Mouse (Mus musculus) liver (tissue): Measurements from ENCODE around the gene Magi3.

Source experiments
- DNase-seq: peaks from one replicate; pipeline ENCODE4 v3.0.0-alpha.2; 2020; ENCODE audit warnings: mixed read lengths

Magi3 gene

GRCm38 (mm10) chr3:104020101-104020500 is 200.1 kb downstream of the Magi3 start:
- no peak for DNase-seq

- DNase-seq, result no peak
Observed at GRCm38 (mm10) chr3:104019453-104019852, 200.7 kb downstream of the Magi3 start.

DNA sequence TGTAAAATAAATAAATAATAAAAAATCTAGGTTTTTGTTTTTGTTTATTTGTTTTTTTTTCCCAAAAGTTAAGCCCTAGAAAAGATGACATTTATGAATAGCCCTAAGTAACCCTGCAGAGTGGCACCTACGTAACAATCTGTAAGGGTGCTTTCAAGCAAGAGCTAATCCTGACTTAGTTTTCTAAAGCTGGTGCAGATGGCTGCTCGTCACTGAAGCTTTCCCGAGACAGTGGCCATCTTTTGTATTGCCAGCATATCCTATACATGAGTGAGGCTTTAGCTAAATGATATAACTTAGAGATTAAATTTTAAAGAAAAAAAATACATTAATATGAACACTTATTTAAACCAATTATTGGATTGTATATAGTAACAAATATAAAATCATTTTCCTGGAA is 202.2 kb downstream of the Magi3 start:
- no peak for DNase-seq

DNA sequence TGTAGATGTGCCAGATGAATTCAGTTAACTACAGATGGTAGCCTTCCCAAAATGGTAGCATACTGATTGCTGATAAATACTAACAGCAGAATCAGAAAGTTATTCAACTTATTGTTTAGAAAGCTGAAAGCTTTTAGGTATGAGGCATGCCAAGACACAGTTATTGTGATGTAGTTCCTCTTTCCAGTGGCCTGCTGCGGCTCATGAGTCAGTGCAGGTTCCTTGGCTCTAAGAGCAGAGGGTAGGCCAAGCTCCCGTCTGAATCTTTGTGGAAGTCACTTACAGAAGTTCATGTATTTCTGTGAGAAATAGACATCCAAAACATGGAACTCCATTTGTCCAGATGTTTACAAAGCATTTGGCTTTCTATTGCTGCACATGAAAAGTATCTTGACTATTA is 208.2 kb downstream of the Magi3 start:
- no peak for DNase-seq

GRCm38 (mm10) chr3:104009924-104010662 is 210.1 kb downstream of the Magi3 start:
- DNase-seq, result no peak

- DNase-seq, result no peak
Observed at GRCm38 (mm10) chr3:104007479-104007878, 212.7 kb downstream of the Magi3 start.

DNA sequence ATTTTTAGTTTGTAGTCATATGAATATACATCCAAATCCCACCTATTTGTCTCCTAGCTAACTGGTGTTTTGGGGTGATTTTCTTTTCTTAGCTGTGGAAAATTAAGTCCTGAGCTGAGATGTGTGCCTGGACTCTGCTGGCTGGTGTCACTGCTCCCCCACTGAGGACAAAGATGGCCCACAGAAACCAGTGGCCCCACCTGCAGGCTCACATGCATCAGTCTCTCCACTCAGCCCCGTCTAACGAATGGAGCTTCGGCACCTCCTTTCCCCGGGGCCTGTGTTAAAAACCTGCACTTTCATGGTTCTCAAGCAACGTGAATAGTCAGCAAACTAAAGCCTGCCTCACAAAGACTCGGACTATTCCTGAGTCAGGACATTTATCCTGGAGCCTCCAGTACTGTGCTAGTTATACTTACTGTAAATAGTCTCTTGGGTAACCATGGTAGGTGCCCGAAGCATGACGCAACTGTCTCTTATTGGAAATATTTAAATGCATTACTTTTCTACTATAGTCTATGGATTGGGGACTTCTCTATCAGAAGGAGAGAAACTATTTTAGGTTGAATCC is 213.2 kb downstream of the Magi3 start:
- no peak for DNase-seq

DNA sequence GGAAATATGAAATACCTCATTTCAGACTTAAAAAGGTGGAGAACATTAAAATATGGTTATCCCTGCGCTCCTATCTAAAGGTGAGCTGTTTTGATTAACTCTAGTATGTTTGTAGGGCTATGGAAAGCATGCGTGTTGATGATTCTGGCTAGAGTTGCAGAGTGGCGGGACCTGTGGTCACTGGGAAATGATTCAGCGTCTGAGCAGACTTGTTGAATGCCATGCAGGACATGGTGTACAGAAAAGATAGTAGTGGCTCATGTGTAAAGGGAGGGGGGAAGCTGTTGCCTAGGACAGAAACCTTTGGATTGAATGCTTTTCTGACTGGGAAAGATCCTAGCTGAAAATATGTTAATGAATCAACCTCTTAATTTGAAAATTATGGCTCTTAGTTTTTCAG is 221.4 kb downstream of the Magi3 start:
- DNase-seq, result no peak

DNA sequence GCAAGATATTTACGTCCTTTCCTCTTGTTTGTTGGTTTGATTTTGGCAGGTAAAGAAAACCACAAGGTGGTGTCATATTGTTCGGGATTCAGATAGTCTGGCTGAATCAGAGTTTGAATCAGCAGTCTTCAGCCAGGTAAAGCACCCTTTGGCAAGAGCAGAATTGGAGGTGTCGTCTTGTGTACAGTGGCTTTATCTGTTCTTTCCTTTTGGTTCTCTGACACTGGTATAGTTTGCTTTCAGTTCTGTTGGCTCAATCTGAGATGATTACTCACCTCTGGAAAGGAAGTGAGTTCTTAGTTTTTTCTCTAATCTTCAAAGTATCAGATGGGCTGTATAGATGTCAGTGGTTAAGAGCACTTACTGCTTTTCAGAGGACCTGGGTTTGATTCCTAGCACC is 228.9 kb downstream of the Magi3 start:
- no peak for DNase-seq

DNA sequence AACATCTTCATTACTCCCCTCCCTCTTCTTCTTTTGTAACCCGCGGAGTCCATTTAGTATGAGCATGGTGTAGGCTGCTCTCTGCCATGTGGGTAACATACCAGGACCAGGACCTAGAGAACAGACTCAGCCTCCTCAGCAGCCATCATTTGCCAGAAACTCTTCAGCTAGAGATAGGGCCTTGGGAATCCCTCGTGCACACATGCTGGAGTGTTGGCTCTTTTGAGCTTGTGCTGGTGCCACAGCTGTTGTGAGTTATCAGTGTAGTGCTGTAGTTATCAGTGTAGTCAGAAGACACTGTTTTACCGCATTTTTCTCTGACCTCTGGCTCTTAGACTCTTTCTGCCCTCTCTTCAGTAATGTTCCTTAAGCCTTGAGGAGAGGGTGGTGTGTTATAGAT is 230.8 kb downstream of the Magi3 start:
- no peak for DNase-seq

- DNase-seq, result no peak
Observed at GRCm38 (mm10) chr3:103987831-103988432, 232.2 kb downstream of the Magi3 start.

GRCm38 (mm10) chr3:103985194-103985593 is 235.0 kb downstream of the Magi3 start:
- no peak for DNase-seq

DNA sequence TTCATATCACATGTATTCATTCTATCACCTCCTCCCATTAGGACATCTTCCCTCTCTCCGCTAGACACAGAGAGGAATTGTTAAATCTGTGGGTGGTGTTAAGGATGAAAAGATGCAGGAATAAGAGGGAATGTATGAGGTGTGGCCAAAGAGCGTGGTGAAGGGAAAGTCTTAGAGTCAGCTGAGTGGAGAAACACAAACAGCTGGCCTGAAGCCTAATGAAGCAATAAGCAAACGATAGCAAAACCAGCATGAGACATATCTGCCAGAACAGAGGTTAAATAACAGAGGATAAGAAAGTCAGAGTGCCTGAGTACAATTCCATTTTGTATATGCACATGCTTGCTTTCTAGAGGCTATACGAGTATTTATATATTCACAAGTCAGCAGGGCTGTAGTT is 235.6 kb downstream of the Magi3 start:
- no peak for DNase-seq

DNA sequence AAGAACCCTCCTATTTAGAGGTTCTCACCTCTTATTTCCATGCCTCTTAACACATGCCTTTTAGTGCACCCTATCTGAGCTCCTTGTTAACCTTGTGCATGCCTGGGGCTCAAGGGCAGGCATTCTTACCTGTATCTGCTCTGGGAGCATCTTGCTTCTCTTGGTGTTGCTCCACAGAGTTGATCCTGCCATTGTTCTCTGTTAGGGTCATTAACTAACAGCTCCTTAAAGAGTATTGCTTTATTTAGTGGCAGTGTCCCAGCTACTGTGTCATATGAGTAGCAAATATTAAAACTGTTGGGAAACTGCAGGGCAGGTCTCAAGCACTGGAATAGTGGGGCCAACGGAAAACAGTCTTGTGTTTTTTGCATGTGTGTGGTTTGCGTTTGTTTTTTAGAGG is 249.0 kb downstream of the Magi3 start:
- DNase-seq, result no peak

GRCm38 (mm10) chr3:103968701-103969100 is 251.5 kb downstream of the Magi3 start:
- DNase-seq, result no peak

GRCm38 (mm10) chr3:103967861-103968691 is 252.1 kb downstream of the Magi3 start, which contains the start of gene Phtf1:
Gene Phtf1 (plus strand): TSS chr3:103968110.
- peak; percentile 89 for DNase-seq

- no peak for DNase-seq
Observed at GRCm38 (mm10) chr3:103967231-103967630, 252.9 kb downstream of the Magi3 start.
